Mouse (Mus musculus) bone marrow macrophage, adult 2 months (primary cell): ENCODE results near the gene Trcg1.

Experiments used
- CTCF ChIP-seq: IDR thresholded peaks from 2 replicates; pipeline ENCODE4 v1.5.1; 2012; ENCODE audit warnings: low read depth, mild to moderate bottlenecking, low read length, moderate library complexity
- POLR2A ChIP-seq: IDR thresholded peaks from 2 replicates; pipeline ENCODE4 v1.6.1; 2012; ENCODE audit warnings: mild to moderate bottlenecking, low read depth, low read length, borderline replicate concordance

DNA sequence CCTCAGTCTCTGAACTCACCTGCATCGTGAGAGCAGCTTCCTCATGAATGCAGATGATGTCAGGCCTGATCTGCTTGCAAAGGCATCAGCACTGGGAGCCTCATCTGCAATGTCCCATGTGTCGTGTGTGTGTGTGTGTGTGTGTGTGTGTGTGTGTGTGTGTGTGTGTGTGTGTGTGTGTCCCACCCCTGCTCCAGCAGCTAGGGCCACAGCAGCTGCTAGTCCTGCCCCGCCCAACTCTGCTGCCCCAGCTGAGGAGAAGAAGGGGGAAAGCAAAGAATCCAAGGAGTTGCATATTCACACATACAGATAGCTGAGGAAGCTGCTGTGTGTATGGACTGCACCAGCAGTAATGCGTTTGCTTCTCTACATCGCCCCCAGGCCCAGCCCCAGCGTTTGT is 19.1 kb upstream of the Trcg1 start:
- TF ChIP-seq POLR2A (no peak), CTCF (no peak)
